8 mouse cellular contexts compared by ENCODE assay signal in the genomic region with DNA sequence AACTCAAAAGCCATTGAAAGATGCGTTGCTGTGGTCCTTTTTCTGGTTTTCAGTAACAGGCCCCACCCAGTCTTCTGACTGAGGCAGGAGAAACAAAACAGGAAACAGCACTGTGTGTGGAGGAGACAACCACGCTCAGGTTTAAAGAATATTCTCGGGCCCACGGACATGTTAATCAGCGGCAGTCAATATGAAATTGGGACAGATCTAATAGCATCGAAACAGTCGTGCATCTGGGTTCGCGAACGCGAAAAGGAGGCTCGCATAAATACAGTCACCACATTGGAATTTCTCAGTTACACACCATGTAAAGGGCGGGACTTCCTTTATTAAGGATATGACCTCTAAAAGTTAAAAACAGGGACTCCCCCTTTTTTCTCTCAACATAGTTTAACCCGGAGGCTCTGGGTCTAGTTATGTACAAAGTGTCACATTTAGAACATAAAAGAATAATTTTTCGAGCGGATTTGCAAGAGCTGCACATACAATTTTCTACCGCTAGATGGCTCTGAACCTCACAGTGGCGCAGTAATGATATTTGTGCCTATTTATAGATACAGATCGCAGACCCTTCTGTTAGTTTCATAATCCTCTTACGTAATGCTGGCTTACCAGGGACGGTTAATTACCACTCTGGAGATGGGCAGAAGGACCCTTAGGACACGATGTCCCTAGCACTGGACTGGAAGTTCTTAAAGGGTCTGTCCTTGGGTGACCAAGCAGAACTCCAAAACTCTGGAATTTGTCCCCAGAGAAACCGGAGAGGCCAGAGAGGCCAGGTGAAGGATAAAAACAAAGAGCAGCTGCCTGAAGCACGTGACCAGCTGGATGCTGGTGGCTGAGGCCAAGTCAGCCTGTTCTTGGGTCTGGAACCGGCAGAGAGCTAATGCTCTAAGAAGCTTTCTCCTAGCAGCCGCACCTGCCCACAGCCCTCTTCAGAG.
DNase-seq lines count a peak whose midpoint lies in the region; ATAC-seq and TF ChIP-seq lines count a peak whose summit lies in the region.

No protein-coding gene starts in this region.

- peak overlapping the region; percentile 26 for H3K9ac ChIP-seq in neural tube, embryonic 15.5 days (replicated peaks)

- H3K36me3 ChIP-seq in hindbrain, embryonic 10.5 days: no peaks in the 10 kb centered on the region
- no peaks in the 10 kb centered on the region for H3K36me3 ChIP-seq in neural tube, embryonic 15.5 days

- DNase-seq in MN1 (ENCODE audit: low spot score): peak; percentile 86
- peak; percentile 89 for DNase-seq in cerebellum, adult 8-10 months
- DNase-seq in hindbrain, embryonic 10.5 days (ENCODE audit: low spot score): peak; percentile 63
- peak; percentile 80 to 85 for DNase-seq in layer of hippocampus, adult 8-10 months (ENCODE audit: low spot score in 2 of 2)
- DNase-seq in lung, adult 2 months: peak; percentile 78
- DNase-seq in testis, postnatal 10 days (ENCODE audit: low spot score): peak; percentile 75

- H3K4me1 ChIP-seq in hindbrain, embryonic 10.5 days (replicated peaks): peaks cover 17% of the 10 kb centered on the region
- peaks cover 8% of the 10 kb centered on the region for H3K4me1 ChIP-seq in lung, adult 2 months (ENCODE audit: control insufficient read depth, insufficient read depth, low read length)
- H3K4me1 ChIP-seq in neural tube, embryonic 15.5 days: peaks cover 11% of the 10 kb centered on the region

- H3K4me2 ChIP-seq in neural tube, embryonic 15.5 days: peak overlapping the region; percentile 49

- peak; percentile 68 for ATAC-seq in frontal cortex, adult (ENCODE audit: low TSS enrichment)
- peak; percentile 83 for ATAC-seq in neural tube, embryonic 15.5 days (ENCODE audit: low FRiP score)

- WGBS in hindbrain, embryonic 10.5 days: 23% methylated on average over 26 of the region's 26 CpGs
- 4% methylated on average over 26 of the region's 26 CpGs for WGBS in lung, adult 2 months
- 21% methylated on average over 26 of the region's 26 CpGs for WGBS in neural tube, embryonic 15.5 days

- H3K9me3 ChIP-seq in hindbrain, embryonic 10.5 days: no peaks in the 10 kb centered on the region
- H3K9me3 ChIP-seq in neural tube, embryonic 15.5 days (replicated peaks): no peaks in the 10 kb centered on the region

- H3K4me3 ChIP-seq in hindbrain, embryonic 10.5 days: peak overlapping the region; percentile 30
- H3K4me3 ChIP-seq in lung, adult 2 months (replicated peaks; ENCODE audit: extremely low read depth, low read depth, low read length): peak overlapping the region; percentile 35
- peak overlapping the region; percentile 20 for H3K4me3 ChIP-seq in neural tube, embryonic 15.5 days (replicated peaks)

- TF ChIP-seq POLR2A in lung, adult 2 months (IDR thresholded peaks at IDR 0.05; ENCODE audit: borderline replicate concordance, extremely low read depth, low read depth, low read length): peak; percentile 39; the same call in 1 of the 2 replicates

- TF ChIP-seq CTCF in lung, adult 2 months (IDR thresholded peaks at IDR 0.05; ENCODE audit: insufficient read depth, low read length): peak; percentile 53

- no peaks in the 10 kb centered on the region for H3K27me3 ChIP-seq in hindbrain, embryonic 10.5 days (ENCODE audit: insufficient read depth, poor library complexity, severe bottlenecking)
- H3K27me3 ChIP-seq in neural tube, embryonic 15.5 days (replicated peaks): no peaks in the 10 kb centered on the region

- peak overlapping the region; percentile 83 for H3K27ac ChIP-seq in hindbrain, embryonic 10.5 days
- H3K27ac ChIP-seq in neural tube, embryonic 15.5 days (replicated peaks): peak overlapping the region; percentile 62

Comparison
In these comparisons a context has a peak if more than half of its experiments do, and no peak if none do; other contexts are left out.
1. Peak in every context shown above with its lines: DNase-seq, ATAC-seq, H3K4me3 ChIP-seq and H3K27ac ChIP-seq.